Mouse (Mus musculus) heart, postnatal 0 days (tissue): Measurements from ENCODE around the gene Znfx1.

Experiments
- CTCF ChIP-seq: IDR thresholded peaks from 2 replicates; pipeline ENCODE4 v1.5.1; 2016; ENCODE audit warnings: antibody characterized with exemption, control low read depth, low read depth
- EP300 ChIP-seq: IDR thresholded peaks from 2 replicates; pipeline ENCODE4 v1.6.1; 2016; ENCODE audit warnings: antibody characterized with exemption, low read depth

- TF ChIP-seq CTCF, result peak; percentile 1; the same call in 1 of the 2 replicates
- TF ChIP-seq EP300, result peak; percentile 69
Measured at GRCm38 (mm10) chr2:167014702-167015381, 48.0 kb downstream of the Znfx1 start, which contains the start of gene Ddx27.
